Mouse (Mus musculus): ENCODE measurements at regions not wholly inside any gene's neighbourhood (a gene's known extent, or its start where the extent isn't known, plus 50 kb on each side); places are given as distances from the start of the nearest gene placed in this dataset.

GRCm38 (mm10) chr4:95303337-95303736 lies 251.3 kb upstream of the Jun start:
- no peak for DNase-seq (ENCODE audit: extremely low spot score in 1 of 2, low spot score in 1 of 2)

DNA sequence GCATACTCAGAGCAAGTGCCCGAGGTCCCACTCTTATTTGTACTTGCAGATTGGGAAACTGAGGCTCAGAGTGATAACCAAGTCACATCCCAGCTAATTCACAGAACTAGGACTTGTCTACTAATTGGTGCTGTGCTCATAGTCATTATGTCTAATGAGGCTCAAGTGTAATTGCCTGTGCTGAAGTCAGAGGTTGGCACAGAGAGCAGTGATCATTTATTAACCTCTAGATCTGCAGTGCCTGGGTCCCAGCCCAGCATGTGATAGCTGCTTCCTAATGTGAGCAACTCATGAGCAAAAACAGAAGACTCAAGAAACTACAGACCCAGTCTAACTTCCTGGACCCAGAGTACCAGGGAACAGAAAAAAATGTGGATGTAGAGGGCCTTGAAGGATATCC lies 252.0 kb upstream of the Jun start:
- no peak for DNase-seq (ENCODE audit: extremely low spot score in 1 of 2, low spot score in 1 of 2)

DNA sequence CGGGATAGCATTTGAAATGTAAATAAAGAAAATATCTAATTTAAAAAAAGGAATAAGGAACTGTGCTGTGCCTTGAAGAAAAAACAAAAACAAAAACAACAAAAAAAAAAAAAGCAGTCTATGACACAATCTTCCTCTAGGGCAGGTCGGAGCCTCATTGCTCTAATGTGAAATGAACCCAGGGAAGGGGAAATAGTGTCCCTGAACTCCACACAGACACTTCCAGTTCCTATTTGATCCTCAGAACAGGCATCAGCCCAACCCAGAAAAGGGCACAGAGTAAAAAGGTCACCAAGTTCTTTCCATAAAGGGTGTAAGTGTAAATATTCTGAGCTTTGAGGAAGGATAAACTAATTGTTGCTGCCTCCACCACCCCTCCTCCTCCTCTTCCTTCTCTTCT lies 250.2 kb upstream of the Fggy start:
- no peak for DNase-seq (ENCODE audit: extremely low spot score in 1 of 2, low spot score in 1 of 2)

DNA sequence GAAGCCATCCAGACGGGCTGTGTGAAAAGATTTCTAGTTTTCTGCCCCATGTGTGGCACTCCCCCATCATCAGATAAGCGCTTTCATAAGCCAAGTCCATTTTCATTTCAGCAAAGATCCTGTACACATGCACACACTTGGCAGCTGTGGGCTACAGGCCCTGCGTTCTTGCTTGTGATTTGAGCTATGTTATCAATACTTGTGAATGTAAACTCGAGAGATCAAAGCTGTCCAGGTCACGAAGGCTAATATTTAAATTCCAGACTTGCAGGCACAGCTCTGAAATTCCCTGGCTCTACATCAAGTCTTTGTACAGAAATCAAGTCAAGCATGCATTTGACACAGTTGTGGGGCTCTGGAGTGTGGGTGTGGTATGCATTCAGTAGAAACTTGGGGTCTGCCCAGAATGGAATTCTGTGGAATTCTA lies 248.8 kb upstream of the Fggy start:
- no peak for DNase-seq (ENCODE audit: extremely low spot score in 1 of 2, low spot score in 1 of 2)

- DNase-seq (ENCODE audit: extremely low spot score in 1 of 2, low spot score in 1 of 2) = no peak
These were observed 246.9 kb upstream of the Fggy start for GRCm38 (mm10) chr4:95310410-95310809.

- peak in 1 of 2 experiments; percentile 13 for DNase-seq (ENCODE audit: extremely low spot score in 1 of 2, low spot score in 1 of 2)
These were observed 239.5 kb upstream of the Fggy start for GRCm38 (mm10) chr4:95317821-95318290.

DNA sequence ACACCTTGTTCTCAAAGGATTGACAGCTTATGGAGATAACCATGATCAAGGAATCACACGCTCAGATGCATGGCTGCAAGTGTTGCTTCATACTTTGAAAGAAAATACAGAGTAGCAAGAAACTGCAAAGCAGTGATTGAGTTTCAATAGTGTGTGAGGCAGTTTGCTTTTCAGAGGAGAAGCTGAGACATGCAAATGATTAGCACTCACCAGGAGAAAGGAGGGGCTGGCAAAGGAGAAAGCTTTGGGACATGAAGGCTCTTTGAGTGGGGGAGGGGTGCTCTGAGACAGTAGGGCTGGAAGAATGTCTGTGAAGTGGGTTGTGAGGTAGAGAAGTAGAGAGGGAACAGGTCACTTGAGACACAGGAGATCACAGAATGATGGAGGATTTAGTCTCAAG lies 238.7 kb upstream of the Fggy start:
- no peak for DNase-seq (ENCODE audit: extremely low spot score in 1 of 2, low spot score in 1 of 2)

DNA sequence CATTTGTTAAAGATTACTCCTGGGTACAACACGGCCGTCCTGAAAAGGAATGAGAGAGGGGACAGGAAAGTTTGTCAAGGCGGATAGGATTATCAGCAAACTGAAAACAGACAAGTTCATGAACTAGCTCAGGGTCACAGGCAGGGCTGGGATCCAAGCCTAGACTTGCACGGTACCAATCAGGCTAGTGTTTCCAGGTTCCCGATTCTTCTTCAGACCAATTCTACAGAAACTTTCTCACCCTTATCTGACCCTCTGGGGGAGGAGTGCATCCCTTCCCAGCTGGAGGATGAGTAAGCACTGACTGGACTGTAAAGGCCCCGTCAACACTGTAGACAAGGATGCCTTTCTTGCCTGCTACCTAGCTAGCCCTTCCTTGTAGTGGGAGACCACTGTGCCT lies 238.3 kb upstream of the Fggy start:
- DNase-seq (ENCODE audit: extremely low spot score in 1 of 2, low spot score in 1 of 2) = no peak

GRCm38 (mm10) chr4:95325861-95326260 lies 231.4 kb upstream of the Fggy start:
- DNase-seq (ENCODE audit: extremely low spot score in 1 of 2, low spot score in 1 of 2) = no peak

DNA sequence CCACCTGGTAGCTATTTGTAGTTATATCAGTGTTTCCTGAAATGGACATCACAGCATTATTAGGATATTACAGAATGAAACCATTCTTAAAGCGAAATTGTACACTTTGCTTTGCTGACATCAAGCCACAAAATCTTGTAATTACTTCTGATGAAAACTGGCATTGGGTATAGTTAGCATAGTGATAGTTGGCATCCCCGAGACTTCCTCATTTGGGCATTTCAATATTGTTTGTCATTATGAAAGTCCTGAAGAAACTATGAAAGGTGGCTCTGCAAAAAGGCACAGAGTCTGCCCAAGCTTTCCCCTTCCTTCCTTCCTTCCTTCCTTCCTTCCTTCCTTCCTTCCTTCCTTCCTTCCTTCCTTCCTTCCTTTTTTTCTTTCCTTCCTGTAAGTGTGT lies 217.5 kb upstream of the Fggy start:
- no peak for DNase-seq (ENCODE audit: extremely low spot score in 1 of 2, low spot score in 1 of 2)

- no peak for DNase-seq (ENCODE audit: extremely low spot score in 1 of 2, low spot score in 1 of 2)
These were observed 216.4 kb upstream of the Fggy start for GRCm38 (mm10) chr4:95340926-95341325.

DNA sequence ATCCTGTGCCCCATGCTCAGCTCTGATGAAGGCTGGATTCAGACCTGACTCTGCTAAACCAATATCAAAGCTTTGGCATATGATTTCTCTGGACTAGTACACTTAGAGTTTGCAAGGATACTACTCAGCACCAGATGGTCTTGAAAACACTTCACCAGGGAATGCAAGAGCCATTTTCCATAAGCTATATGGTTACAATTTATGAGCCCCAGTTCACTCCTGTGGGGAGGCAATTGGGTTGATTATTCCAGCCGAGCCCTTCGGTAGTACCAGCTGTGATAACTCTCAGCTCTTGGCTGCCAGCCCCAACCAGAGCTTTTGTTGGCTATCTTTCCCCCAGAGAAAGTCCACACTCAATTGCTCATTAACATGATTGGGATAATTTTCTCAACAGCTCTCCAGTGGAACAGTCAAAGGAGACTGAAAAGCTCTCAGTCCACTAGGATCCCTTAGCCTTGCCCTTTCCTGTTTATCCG lies 210.5 kb upstream of the Fggy start:
- peak in 1 of 2 experiments; percentile 21 for DNase-seq (ENCODE audit: extremely low spot score in 1 of 2, low spot score in 1 of 2)

- no peak for DNase-seq (ENCODE audit: extremely low spot score in 1 of 2, low spot score in 1 of 2)
These were observed 209.9 kb upstream of the Fggy start for GRCm38 (mm10) chr4:95347436-95347835.

DNA sequence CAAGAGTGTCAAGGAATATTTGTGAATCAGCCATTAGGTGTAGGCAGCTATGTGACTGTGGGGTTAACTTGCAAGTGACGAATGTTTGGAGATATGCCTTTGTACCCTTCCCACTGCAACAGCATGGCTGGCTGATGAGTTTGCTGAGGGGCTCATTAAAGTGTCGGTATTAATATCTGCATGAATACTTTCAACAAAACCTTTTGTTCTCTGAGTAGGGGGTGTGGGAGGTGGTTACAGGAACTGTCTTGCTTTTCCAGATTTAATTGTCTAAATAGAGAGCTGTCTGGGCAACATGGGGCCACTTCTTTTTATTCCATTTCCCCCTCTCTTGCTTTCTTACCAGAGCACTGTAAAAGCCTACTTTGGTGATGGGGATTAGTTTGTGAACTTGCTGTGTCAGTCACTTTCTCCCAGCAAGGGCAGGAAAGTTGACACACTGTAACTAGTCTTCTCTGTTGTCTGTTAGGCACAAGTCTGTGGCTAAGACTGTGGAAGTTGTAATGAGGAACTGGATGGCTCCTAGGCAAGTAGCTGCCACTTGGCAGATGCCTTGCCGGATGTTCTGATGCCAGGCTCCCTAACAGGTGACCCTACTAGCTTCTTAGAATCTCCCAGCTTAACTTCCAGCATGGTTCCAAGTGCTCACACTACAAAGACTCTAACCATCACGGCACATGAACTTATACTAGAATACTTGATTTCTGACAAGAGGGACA lies 208.7 kb upstream of the Fggy start:
- DNase-seq (ENCODE audit: extremely low spot score in 1 of 2, low spot score in 1 of 2) = no peak

DNA sequence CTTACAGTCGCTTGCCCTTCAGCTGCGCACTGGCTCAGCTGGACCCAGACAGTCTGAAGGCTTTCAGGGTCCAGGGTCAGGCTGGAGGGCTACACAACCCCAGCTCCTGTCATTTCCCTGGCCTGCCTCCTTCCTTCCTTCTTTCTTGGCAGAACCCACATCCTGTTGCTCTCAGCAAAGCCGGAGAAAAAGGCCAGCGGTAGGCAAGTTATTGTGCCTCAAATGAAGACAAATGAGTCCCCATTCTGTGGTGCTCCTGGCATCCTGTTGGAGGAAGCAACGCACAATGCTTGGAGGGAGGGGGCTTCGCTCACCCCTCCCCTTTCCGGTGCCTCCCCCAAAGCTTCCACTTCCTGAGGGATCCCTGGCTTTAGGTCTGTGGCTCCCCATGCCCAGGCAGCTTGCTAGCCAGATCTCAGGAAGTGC lies 203.4 kb upstream of the Fggy start:
- DNase-seq (ENCODE audit: extremely low spot score in 1 of 2, low spot score in 1 of 2) = no peak

DNA sequence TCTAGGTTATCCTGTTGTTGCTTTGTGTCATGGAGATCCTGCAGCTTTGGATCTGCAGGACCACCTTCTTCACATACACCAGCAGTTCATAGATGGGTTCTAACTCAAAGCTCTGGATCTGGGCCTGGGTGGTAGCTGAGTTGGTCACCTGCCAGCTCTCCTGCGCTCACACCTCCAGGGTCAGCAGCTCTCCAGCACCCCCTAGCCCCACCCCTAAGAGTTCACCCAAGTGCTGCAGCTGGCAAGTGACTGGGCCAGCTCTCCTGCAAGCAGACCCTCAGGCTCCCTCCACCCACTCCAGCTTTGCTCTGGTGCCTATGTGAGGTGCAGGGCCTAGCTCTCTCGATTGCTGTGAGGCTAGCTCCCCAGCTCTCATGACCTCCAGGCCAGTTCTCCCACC lies 198.6 kb upstream of the Fggy start:
- DNase-seq (ENCODE audit: extremely low spot score in 1 of 2, low spot score in 1 of 2) = no peak

GRCm38 (mm10) chr4:95360336-95360967 lies 196.9 kb upstream of the Fggy start:
- no peak for DNase-seq (ENCODE audit: extremely low spot score in 1 of 2, low spot score in 1 of 2)

- no peak for DNase-seq (ENCODE audit: extremely low spot score in 1 of 2, low spot score in 1 of 2)
These were observed 192.8 kb upstream of the Fggy start for GRCm38 (mm10) chr4:95364376-95365082.

DNA sequence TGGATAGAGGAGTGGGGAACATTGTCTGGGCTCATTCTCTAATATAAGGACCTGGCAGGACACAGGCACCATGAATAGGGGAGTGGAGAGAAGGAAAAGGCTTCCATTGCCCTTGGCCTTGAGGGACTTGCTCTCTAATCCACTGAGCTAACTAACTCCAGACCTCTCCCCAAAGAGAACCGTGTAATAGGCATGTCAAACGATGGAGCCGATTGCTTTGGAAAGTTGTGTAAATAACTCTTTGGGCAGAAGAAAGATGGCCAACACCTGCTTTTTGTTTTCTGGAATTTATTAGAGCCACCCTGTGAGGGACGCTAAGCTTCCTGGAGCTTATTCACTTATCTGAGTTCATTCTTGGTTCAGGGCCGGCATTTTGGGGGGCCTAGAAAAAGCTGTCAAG lies 180.9 kb upstream of the Fggy start:
- DNase-seq (ENCODE audit: extremely low spot score in 1 of 2, low spot score in 1 of 2) = no peak

DNA sequence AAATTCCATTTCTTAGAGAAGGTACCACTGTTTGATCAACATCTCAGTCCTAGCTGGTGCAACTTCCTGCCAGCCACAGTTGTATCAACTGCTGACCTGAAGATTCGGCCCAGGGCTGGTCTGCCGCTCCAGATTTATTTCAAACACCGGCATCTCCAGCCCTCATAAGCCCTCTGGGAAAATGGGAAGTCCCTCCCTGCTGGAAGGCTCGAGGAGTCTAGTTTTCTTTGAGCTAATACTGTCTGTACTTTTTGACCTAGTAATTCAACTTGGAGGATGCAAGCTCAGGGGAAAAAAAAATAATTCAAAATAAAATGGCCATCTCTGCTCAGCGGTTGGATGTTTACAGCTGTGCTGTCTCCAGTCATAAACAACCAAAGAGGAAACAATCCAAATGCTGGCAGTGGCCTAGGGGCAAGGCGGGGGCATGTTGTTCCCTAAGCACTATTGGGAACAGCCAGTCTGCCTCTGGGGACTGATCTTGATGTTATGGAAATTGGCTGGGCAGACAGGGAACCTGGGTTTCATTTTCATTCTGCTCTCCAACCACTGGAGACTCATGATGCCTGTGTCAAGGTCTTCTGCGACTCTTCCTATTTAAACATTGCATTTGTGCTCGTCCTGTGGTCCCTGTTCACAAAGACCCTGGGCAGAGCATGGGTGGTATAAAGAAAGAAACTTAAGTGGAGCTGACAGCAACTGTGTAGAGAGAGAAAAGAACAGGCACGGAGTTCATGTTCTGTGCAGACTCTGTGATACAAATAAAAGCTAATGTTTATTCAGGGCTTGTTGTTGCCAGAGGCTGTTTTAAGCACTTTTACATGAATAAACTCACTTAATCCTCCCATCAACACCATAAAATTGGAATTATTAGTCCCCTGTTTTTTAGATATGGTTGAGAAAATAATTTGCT lies 179.8 kb upstream of the Fggy start:
- no peak for DNase-seq (ENCODE audit: extremely low spot score in 1 of 2, low spot score in 1 of 2)
